Mouse (Mus musculus) MEL (cell line): ENCODE results near the gene Gatm.

Experiments
- CHD2 ChIP-seq: IDR thresholded peaks from 2 replicates; pipeline ENCODE4 v1.6.1; 2011; ENCODE audit warnings: low read length, improper control_type of control experiment
- CTCF ChIP-seq, 3 experiments: IDR thresholded peaks in 2 of 3; conservative IDR thresholded peaks in 1 of 3; 2 replicates each; pipeline ENCODE4 v1.5.1; 2011 to 2012; ENCODE audit warnings: low read length in 3 of 3, low read depth in 2 of 3, mild to moderate bottlenecking in 2 of 3, improper control_type of control experiment in 1 of 3, inconsistent platforms in 1 of 3, mixed read lengths in 1 of 3, moderate library complexity in 1 of 3; ENCODE audit not compliant: control insufficient read depth in 1 of 3, insufficient read depth in 1 of 3, poor library complexity in 1 of 3, severe bottlenecking in 1 of 3
- E2F4 ChIP-seq: IDR thresholded peaks from 2 replicates; pipeline ENCODE4 v1.6.1; 2011; ENCODE audit warnings: low read depth, low read length, improper control_type of control experiment, borderline replicate concordance
- ELF1 ChIP-seq: IDR thresholded peaks from 2 replicates; pipeline ENCODE4 v1.6.1; 2014; ENCODE audit warnings: low read depth, mild to moderate bottlenecking, inconsistent platforms, low read length, improper control_type of control experiment, moderate library complexity
- EP300 ChIP-seq, 2 experiments: IDR thresholded peaks; 2 replicates each; pipeline ENCODE4 v1.6.1; 2011; ENCODE audit warnings: improper control_type of control experiment in 2 of 2, low read length in 2 of 2, low read depth in 1 of 2, mild to moderate bottlenecking in 1 of 2
- GABPA ChIP-seq: IDR thresholded peaks from 2 replicates; pipeline ENCODE4 v1.6.1; 2012; ENCODE audit warnings: low read depth, mild to moderate bottlenecking, inconsistent platforms, low read length, improper control_type of control experiment, moderate library complexity
- MAFK ChIP-seq: IDR thresholded peaks from 2 replicates; pipeline ENCODE4 v1.6.1; 2011; ENCODE audit warnings: low read depth, mild to moderate bottlenecking, low read length, improper control_type of control experiment, borderline replicate concordance
- MAX ChIP-seq: IDR thresholded peaks from 2 replicates; pipeline ENCODE4 v1.6.1; 2011; ENCODE audit warnings: low read length, improper control_type of control experiment
- POLR2A ChIP-seq, 2 experiments: IDR thresholded peaks; 2 replicates each; pipeline ENCODE4 v1.6.1; 2011 to 2012; ENCODE audit warnings: low read length in 2 of 2, mild to moderate bottlenecking in 2 of 2, control low read depth in 1 of 2, improper control_type of control experiment in 1 of 2, low read depth in 1 of 2, moderate library complexity in 1 of 2; ENCODE audit not compliant: control insufficient read depth in 1 of 2, insufficient read depth in 1 of 2, poor library complexity in 1 of 2
- RAD21 ChIP-seq: IDR thresholded peaks from 2 replicates; pipeline ENCODE4 v1.6.1; 2011; ENCODE audit warnings: mild to moderate bottlenecking, low read depth, low read length, improper control_type of control experiment
- RCOR1 ChIP-seq: IDR thresholded peaks from 2 replicates; pipeline ENCODE4 v1.6.1; 2012; ENCODE audit warnings: low read depth, mild to moderate bottlenecking, inconsistent platforms, low read length, improper control_type of control experiment
- TCF12 ChIP-seq: IDR thresholded peaks from 2 replicates; pipeline ENCODE4 v1.6.1; 2014; ENCODE audit warnings: low read depth, mild to moderate bottlenecking, inconsistent platforms, low read length, improper control_type of control experiment, moderate library complexity
- USF1 ChIP-seq: IDR thresholded peaks from 2 replicates; pipeline ENCODE4 v1.6.1; 2014; ENCODE audit warnings: low read depth, mild to moderate bottlenecking, inconsistent platforms, low read length, improper control_type of control experiment, moderate library complexity
- ZNF384 ChIP-seq: IDR thresholded peaks from 2 replicates; pipeline ENCODE4 v1.6.1; 2012; ENCODE audit warnings: low read depth, mild to moderate bottlenecking, inconsistent platforms, low read length, improper control_type of control experiment

DNA sequence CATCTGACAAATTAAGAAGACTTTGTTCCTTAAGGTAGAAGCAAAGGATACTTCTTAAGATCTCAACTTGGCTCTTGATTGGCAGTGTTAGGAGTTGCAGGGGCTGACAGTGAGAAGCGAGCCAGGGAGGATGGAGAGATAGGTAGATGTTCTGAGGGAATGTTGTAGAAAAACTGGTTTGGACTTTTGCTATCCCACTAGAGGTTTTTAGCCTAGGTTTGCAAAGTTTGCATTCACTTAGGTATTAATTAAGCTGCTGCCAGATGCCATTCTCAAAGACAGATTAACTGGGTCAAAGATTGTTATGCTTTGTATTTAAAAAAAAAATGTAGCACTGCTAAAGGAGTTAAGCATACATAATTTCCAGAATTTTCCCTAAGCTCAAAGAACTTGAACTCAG is 33.8 kb downstream of the Gatm start:
- TF ChIP-seq CHD2 (no peak), ZNF384 (no peak), RAD21 (no peak), TCF12 (no peak), RCOR1 (no peak), ELF1 (no peak), MAFK (no peak), E2F4 (no peak), POLR2A (IDR thresholded peaks at IDR 0.05; ENCODE audit: control insufficient read depth in 1 of 2, insufficient read depth in 1 of 2, low read depth in 1 of 2, low read length in 2 of 2, poor library complexity in 1 of 2) (no peak), CTCF (IDR thresholded peaks at IDR 0.05 in 2 of 3, conservative IDR thresholded peaks at IDR 0.05 in 1 of 3; ENCODE audit: control insufficient read depth in 1 of 3, insufficient read depth in 1 of 3, low read depth in 2 of 3, low read length in 3 of 3, poor library complexity in 1 of 3, severe bottlenecking in 1 of 3) (no peak), EP300 (IDR thresholded peaks at IDR 0.05; ENCODE audit: low read depth in 1 of 2, low read length in 2 of 2) (no peak), GABPA (no peak), MAX (no peak), USF1 (no peak)
